Mouse (Mus musculus): Measurements from ENCODE around the gene Slc16a9.

The Slc16a9 gene

DNA sequence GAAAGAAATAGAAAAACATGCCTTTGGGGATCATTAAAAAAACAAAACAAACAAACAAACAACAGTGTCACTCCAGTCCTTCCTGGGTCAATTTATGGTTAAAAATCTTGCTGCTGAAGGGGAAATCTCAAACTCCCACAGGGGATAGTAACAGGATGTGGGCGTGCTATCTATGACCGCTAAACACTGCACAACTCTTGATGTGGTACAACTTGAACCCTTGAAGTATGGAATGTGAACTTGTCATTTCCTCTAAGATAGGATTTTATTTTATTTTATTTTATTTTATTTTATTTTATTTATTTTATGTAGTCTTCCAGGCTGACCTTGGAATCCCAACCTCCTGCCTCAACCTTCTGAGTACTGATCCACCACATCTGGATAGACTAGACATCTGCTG lies 54.2 kb downstream of the Slc16a9 start:
- in situ Hi-C loops (cut with MboI; ENCODE audit: low sequenced_read_pairs), result no loop called here

DNA sequence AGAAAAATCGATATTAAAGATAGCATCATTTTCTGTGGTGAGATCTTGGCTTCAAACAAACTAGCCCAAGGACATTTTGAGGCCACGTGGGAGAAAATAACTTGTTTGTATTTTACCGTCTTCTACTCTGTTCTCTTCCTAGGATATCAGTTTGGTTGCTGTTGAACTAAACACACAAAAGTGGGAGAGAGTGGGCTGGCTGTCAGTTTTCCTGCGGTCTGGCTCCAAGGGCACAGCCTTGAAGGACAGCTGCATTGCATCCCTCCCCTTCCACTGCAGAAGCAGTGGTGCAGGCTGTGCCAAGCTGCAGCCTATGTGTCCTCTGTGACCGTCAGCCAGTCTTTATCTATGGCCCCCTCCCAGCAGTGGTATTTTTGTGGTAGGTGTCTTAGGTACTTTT lies 54.8 kb downstream of the Slc16a9 start:
- in situ Hi-C loops (cut with MboI; ENCODE audit: low sequenced_read_pairs), result loop anchor here (25.0 kb wide), 1 partner anchor 913 kb away; no protein-coding TSS in a partner anchor

- in situ Hi-C loops (cut with MboI; ENCODE audit: low sequenced_read_pairs), result loop anchor here (25.0 kb wide), 1 partner anchor 911 kb away; no protein-coding TSS in a partner anchor
These were observed 56.3 kb downstream of the Slc16a9 start for GRCm38 (mm10) chr10:70301190-70301589.

DNA sequence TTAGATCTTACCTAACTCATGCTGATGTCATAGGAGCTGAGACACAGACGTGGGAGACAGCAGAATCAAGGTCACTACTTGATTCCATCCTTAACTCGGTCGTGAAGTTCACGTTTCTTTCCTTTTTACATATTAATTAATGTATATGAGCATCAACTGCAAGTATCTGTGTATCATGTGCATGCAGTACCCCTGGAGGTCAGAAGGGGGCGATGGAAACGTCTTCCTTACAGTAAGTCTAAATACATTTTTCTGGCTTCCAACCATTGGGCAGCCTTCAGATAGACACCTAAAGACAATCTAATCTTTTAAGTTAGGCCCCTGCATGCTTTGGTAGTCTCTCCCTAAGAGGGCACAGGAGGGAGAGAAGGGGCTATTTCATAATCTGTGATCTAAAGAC lies 58.3 kb downstream of the Slc16a9 start:
- in situ Hi-C loops (cut with MboI; ENCODE audit: low sequenced_read_pairs), result loop anchor here (25.0 kb wide), 1 partner anchor 909 kb away; no protein-coding TSS in a partner anchor

DNA sequence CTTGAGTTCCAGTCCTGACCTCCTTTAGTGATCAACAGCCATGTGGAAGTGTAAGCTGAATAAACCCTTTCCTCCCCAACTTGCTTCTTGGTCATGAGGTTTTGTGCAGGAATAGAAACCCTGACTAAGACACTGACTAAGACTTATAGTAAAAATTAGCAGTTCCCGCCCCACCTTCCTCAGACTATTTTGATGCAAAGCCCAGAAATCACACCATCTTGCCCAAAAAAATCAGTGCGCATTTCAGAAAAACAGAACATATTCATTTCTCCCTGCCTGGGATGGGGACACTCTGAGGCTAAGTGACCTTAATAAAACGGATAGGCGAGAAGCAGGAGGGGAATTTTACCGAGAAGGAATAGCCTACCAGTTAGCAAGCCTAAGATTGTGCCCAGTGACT lies 60.8 kb downstream of the Slc16a9 start:
- in situ Hi-C loops (cut with MboI; ENCODE audit: low sequenced_read_pairs), result loop anchor here (25.0 kb wide), 1 partner anchor 907 kb away; no protein-coding TSS in a partner anchor

- in situ Hi-C loops (cut with MboI; ENCODE audit: low sequenced_read_pairs), result loop anchor here (25.0 kb wide), 1 partner anchor 903 kb away; no protein-coding TSS in a partner anchor
These were observed 64.5 kb downstream of the Slc16a9 start for GRCm38 (mm10) chr10:70309416-70309815.

GRCm38 (mm10) chr10:70310646-70311045 lies 65.7 kb downstream of the Slc16a9 start:
- in situ Hi-C loops (cut with MboI; ENCODE audit: low sequenced_read_pairs), result loop anchor here (25.0 kb wide), 1 partner anchor 902 kb away; no protein-coding TSS in a partner anchor

GRCm38 (mm10) chr10:70315895-70316294 lies 71.0 kb downstream of the Slc16a9 start:
- in situ Hi-C loops (cut with MboI; ENCODE audit: low sequenced_read_pairs), result loop anchor here (25.0 kb wide), 1 partner anchor 896 kb away; no protein-coding TSS in a partner anchor

- in situ Hi-C loops (cut with MboI; ENCODE audit: low sequenced_read_pairs), result loop anchor here (25.0 kb wide), 1 partner anchor 895 kb away; no protein-coding TSS in a partner anchor
These were observed 72.0 kb downstream of the Slc16a9 start for GRCm38 (mm10) chr10:70316856-70317255.

- in situ Hi-C loops (cut with MboI; ENCODE audit: low sequenced_read_pairs), result loop anchor here (25.0 kb wide), 1 partner anchor 895 kb away; no protein-coding TSS in a partner anchor
These were observed 72.6 kb downstream of the Slc16a9 start for GRCm38 (mm10) chr10:70317394-70317965.

DNA sequence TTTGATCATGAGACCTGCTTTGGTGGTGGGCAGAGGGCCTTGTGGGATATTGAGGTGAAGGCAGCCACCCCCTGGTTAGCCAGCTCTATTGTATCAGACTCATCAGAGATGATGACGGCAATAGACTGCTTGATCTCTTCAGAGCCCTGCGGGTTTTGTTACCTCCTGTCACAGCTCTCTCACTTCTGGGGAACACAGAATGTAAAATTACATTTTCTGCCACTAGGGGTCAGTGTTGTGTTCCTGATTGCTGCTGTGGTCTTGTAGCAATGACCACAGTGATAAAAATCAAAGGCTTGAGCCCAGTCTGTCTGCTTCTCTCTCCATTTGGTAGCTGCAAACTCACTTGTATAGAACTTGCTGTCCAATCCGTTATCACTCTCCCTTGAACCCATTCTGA lies 73.7 kb downstream of the Slc16a9 start:
- in situ Hi-C loops (cut with MboI; ENCODE audit: low sequenced_read_pairs), result loop anchor here (25.0 kb wide), 1 partner anchor 894 kb away; no protein-coding TSS in a partner anchor

GRCm38 (mm10) chr10:70325518-70325917 lies 80.6 kb downstream of the Slc16a9 start:
- in situ Hi-C loops (cut with MboI; ENCODE audit: low sequenced_read_pairs), result no loop called here

DNA sequence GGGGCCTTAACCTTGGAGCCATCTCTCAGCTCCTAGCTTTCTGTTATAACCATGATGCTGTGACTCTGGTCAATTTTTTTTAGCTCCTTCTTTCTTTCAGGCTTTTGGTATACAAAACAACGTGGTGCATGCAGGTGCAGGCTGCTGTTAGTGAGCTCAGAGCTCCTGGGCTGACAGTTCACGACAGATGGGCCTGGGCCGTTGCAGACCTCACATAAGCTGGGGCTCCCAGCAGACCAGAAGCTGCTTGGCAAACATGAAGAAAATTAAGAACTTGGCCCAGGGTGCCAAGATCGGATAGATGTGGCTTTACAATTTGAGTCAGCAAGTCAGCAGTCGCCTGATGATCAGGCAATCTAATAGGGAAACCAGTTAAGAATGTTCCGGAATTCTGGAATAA lies 82.4 kb downstream of the Slc16a9 start:
- in situ Hi-C loops (cut with MboI; ENCODE audit: low sequenced_read_pairs), result no loop called here

DNA sequence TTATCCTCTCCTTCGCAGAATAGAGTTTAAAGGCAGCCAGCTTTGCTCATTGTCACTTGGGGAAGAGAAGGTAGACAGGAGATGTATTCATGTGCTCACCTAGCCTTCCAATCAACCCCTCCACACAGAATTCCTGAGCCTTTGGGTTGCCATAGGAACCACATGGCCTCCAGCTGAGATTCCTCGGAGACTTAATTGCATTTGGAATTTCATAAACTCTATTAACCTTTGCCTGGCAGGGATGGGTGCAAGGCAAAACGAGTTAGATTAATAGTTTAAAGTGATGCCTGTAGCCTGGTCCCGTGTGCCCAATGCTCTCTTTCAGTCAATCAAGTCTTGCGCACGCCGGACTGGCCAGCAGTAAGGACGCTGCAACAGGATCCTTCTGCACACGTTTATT lies 83.2 kb downstream of the Slc16a9 start:
- in situ Hi-C loops (cut with MboI; ENCODE audit: low sequenced_read_pairs), result no loop called here
